Mouse (Mus musculus) common myeloid progenitor, adult 5-6 weeks (primary cell): ENCODE results near the gene Zfp874a. TPM values are rescaled to one million over a fixed set of nuclear protein-coding genes. Genes with fewer than 3 reads are reported as not detected.
"Not testable (repeated sequence)": the region's sequence is repeated elsewhere in the genome, so short reads cannot be mapped to it uniquely, and the experiment has no call there.

Experiments used
- ATAC-seq: replicated peaks from 2 replicates; pipeline ENCODE4 v1.8.0; 2016; ENCODE audit warnings: low read depth, mild to moderate bottlenecking, moderate TSS enrichment, inconsistent platforms; ENCODE audit not compliant: poor library complexity, severe bottlenecking
- total RNA-seq: library from RNA; stranded (forward); fragments of 200-1000, 187-1606 nt; gene quantifications from 2 replicates; pipeline ENCODE4 v1.2.3, GENCODE M21; 2017

Zfp874a gene
- total RNA-seq: 13.8 and 14.0 TPM in 2 replicates

- ATAC-seq: peak; percentile 99
Measured at GRCm38 (mm10) chr13:67451172-67452020, at the start of gene Zfp874a. TSS of gene Zfp874a (minus strand) at chr13:67451624.

- ATAC-seq: no peak
Measured at GRCm38 (mm10) chr13:67500908-67501307, 49.5 kb upstream of the Zfp874a start.

DNA sequence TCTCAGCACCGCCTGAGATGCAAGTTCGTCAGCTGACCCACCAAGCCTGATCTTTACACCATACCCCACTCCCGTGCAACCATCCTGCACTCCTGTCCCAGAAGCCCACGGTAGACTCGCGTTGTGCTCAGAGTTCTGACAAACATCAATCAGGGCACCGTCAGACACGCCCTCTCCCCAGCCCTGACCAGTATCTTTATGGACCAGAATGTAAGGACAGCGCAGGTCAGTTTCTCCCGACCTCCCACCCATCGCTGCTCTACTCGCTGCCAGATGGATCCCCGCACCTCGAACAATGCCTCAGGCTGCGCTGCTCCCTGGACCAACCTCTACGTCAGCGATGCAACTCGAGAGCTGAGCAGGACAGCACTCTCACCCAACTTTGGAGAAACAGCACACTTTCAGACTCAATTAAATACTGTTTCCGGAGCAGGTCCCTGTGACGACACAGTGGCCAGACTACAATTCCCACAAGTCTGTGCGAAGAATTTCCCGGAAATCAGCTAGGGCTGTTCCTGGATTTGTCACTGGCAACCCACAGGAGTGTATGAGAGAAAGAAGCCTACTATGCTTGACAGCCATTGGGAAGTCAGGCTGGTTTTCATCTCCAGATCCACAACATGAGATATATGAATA is 48.8 kb upstream of the Zfp874a start, which contains the start of gene Zfp58:
Gene Zfp58 (minus strand): TSS at position 472 of the 636 bp plus-strand sequence.
- peak; percentile 99 for ATAC-seq

DNA sequence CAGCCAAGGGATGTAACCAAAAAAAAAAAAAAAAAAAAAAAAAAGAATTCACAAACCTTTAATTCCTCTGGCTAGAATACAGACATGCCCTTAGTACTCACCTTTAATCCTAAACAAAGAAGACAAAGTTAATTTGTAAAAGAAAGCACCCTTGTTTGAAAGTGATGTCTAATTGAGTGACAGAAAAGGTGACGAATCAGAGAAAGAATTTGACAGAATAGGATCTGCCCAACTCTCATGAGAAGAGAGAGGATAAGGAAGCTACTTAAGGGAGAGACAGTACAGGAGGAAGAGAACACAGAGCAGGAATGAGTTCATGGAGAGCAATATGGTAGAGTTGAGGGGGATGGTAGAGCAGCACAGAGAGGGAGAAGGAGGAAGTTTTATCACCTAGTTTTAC is 44.2 kb upstream of the Zfp874a start:
- ATAC-seq: no peak

- peak; percentile 23 for ATAC-seq
Measured at GRCm38 (mm10) chr13:67484424-67484811, 33.0 kb upstream of the Zfp874a start.

DNA sequence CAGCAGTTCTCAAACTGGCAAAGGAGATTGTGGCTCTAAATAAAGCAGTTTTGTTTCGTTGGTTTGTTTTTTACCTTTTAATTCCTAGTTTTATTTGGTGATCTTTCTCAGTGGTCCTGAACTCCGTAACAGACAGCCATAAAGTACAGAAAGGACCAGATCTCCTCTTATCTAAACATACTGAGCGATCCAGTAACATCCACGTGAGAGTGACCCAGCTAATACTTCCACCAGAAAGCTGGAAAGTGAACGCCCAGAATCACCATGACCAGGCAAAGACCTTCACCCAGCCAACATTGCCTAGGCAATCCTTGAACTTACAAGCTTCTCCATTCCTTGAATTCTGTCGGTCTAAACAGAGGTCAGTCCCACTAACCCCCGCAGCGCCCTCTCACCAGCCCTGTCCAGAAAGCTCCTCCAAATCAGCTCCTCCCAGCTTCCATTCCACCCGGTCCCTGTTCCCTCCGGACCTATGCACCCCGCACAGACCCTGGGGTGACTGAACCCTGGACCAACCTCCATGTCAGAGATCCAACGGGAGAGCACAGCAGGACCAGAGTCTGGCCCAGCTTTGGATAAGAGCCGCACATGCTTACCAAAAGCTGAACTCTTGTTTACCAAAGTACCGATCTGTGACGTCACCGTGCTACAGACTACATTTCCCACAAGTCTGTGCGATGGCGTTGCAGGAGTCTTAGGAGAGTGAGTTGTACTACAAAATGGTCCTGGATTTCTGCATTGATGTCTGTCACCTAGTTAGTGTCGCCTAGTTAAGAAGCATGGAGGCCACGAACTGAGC is 32.4 kb upstream of the Zfp874a start, which contains the start of gene Zfp874b:
Gene Zfp874b (minus strand): TSS at position 634 of the 799 bp plus-strand sequence.
- peak; percentile 97 for ATAC-seq

- ATAC-seq: no peak
Measured at GRCm38 (mm10) chr13:67481528-67481927, 30.1 kb upstream of the Zfp874a start.

DNA sequence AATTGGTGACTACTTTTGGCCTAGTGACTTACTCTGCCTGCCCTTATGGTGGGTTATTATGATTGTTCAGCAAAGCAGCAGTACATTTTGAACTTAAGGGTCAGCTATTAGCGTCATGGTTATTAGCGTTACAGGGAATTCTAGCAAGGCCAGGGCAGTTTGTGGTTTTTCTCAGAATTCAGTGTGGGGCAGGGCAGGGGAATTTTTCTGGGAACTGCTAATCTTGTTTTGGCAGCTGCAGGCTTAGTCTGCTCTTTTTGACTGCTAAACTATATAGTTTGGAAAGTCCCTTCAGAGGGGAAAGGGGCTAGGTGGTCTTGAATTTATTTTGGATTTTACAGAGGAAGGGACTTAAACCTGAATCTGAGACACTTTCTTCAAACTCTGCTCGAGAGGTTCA is 17.9 kb upstream of the Zfp874a start:
- ATAC-seq: no peak

- ATAC-seq: peak; percentile 100
Measured at GRCm38 (mm10) chr13:67463506-67464185, 12.2 kb upstream of the Zfp874a start.

- 0 out of 2 replicates have a peak, but pooled peaks have one; percentile 5 for ATAC-seq
Measured at GRCm38 (mm10) chr13:67452021-67452309, 541 bp upstream of the Zfp874a start.

DNA sequence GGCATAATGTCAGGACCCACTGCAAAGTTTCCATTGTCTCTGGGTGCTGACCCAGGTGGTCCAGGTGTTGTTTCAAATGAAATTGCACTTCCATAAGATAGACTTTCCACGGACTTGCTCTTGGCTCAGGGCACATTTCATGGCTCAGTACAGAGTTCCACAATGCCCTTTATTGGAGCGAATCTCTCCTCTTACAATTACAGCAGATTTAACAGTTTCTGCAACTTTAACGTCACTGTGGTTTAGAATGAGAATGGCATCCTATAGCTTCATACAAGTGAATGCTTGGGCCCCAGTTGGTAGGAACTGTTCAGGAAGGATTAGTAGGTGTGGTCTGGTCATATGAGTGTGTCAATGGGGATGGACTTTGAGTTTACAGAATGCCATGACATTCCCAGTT is 14.3 kb downstream of the Zfp874a start:
- ATAC-seq: peak; percentile 45

DNA sequence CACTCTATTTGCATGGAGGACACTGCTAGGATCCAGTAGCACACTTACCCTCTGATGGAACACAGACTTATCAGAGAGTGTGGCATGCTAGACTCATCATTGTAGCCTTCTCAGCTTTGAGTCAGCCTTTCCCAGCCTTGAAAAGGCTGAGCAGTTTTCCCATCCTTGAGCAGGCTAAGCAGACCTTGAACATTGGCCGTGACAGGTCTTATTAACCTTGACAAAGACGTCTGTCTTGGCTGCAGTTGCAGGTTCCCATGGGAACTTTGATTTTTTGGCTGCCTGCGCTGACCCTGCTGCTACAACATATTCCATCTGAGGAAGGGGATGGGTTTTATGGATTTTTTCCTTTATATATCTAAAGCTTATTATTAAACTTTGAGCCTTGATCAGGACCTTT is 23.3 kb downstream of the Zfp874a start:
- no peak for ATAC-seq

DNA sequence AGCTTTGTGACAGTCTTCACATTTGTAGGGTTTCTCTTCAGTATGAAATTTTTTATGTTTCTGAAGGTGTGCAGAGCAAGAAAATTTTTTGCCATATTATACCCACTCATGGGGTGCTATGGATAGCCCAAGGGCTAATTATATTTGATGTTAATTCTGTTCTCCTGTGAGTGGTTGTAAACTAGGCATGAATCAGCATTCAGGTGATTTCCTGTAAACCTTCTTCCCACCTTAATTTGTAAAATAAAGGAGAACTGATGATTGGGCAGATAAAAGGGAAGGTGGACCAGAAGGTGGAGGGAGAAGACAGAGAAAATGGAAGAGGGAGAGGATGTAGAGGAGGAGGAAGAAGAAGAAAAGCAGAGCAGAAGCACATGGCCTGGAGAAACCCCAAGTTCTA is 25.7 kb downstream of the Zfp874a start:
- not testable (repeated sequence) for ATAC-seq

DNA sequence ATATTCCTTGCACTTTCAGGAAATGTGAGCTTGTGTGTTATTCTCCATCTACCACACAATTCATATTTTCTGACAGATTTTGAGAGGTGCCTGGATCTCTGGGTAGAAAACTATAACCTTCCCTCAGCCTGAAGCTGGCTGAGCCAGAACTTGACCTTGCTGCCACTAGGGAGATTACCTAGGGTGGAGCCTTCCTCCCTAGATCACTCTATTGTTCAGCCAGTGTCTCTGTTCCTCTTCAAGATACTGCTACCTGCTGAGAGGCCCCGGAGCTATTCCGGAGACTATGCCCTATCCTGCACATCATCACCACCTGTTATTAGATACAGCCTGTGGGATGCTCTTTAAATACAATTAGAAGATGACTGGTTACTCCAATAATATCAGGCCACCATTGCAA is 28.9 kb downstream of the Zfp874a start:
- not testable (repeated sequence) for ATAC-seq

DNA sequence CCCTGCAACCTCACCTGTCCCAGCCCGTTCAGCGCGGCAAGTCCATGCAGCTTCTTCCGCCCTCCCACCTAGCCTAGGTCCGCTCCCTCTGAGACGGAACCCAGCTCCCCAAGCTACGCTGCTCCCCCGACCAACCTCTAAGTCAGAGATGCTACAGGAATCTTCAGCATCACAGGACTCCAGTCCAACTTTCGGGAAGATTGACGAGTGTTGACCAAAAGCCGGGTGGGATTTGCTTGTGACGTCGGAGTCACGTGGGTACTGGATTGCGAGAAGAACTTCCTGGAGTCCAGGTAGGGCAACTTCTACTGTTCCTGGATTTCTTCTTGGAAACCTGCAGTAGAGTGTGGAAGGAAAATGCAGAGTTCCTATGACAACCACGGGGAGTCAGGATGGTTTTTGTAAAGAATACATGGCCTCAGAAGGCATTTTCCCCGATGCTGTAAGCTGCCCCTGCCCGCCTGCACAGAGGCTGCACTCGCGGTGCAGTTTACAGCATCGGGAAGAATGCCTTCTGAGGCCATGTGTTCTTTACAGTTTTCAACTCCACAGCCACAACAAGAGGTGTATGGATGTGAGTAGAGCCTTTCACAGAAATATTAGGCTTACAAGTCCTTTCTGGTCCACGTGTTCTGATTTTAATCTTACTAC is 30.1 kb downstream of the Zfp874a start, which contains the start of gene Zfp459:
Gene Zfp459 (minus strand): TSS at position 212 of the 651 bp plus-strand sequence.
- ATAC-seq: peak; percentile 75

- ATAC-seq: 0 out of 2 replicates have a peak, but pooled peaks have one; percentile 2
Measured at GRCm38 (mm10) chr13:67420558-67421206, 30.7 kb downstream of the Zfp874a start.

DNA sequence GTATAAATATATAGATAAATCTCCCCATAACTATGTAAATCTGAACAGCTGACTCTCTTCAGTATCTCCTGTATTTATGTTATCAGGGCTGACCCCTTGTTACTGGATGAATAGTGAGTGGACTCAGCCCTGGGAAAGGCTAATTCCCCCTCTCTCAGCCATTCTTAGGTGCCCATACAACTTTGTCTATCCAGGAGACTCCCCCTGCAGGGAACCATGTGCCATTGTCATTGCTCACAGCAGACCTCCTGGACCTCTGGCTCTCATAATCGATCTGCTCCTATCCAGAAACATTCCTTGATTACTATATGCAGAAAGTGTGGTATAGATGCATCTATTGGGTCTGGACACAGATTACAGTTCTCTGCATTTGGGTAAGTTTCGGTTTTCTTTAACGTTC is 34.6 kb downstream of the Zfp874a start:
- ATAC-seq: 0 out of 2 replicates have a peak, but pooled peaks have one; percentile 28

DNA sequence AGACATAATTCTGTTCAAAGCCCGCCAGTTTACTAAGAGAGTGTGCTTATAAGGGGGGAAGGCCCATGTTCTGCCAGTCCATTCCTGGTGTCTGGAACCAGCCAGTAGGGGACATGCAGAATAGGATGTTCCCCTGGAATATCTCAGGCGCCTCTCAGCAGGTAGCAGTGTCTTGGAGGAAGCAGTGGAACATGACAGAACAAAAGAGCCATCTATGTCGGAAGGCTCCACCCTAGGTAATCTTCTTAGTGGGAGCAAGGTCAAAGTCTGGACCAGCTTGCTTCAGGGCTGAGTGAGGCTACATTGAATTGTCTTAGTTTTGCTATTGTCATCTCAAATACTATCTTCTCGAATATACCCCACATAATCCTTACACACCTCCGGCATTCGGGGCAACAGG is 35.7 kb downstream of the Zfp874a start:
- no peak for ATAC-seq

- 0 out of 2 replicates have a peak, but pooled peaks have one; percentile 50 for ATAC-seq
Measured at GRCm38 (mm10) chr13:67413634-67414033, 37.8 kb downstream of the Zfp874a start.
